Mouse (Mus musculus): Measurements from ENCODE around the gene Miox. TPM values are rescaled to one million over a fixed set of nuclear protein-coding genes. Genes with fewer than 3 reads are reported as not detected.

Miox gene
- total RNA-seq, 1 experiment from 2014 or later: not detected

DNA sequence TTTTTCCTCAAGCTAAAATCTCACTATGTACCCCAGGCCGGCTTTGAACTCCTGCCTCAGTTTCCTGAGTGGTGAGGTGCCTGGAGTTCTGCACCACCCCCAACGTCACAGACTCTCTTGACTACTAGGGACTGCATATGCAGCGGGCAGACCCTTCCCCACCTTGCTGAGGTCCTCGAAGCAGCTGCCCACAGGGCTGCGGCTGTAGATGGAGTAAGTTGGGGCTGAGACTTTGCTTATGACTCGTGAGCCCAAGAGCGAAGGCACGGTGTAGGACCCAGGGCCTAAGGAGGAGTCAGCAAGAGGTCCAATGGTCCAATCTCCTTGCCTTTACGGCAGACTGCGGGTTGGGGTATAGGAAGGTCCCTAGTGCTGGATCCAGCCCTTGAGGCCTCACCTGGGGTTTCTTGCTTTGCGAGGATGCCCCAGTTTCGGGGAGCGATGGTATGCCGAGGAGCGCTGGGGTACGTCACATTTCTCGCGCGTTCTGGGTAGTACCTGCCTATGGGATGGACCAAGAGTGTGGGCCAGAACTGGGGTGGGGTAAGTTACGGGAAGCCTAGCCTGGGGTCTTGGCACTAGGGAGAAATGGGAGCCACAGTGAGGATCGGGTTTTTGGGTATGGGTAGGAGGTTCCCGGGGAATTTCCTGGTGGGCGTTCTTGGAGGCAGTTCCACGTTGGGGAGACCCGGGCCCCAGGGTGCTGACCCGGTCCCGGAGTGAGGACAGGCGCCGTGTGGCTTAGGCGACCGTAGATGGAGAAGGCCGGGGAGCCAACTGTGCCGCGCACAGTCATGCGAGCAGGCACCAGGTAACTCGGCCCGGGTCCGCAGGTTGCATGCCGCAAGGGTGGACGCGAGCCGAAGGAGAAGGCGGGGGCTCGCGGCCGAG lies 44.0 kb downstream of the Miox start:
- ATAC-seq (replicated peaks in 1 of 2; ENCODE audit: insufficient read depth in 1 of 2, low FRiP score in 2 of 2, low TSS enrichment in 1 of 2, low read depth in 1 of 2, poor library complexity in 2 of 2, severe bottlenecking in 2 of 2): peak; percentile 0 to 5; a peak in 1 of 4 replicates

DNA sequence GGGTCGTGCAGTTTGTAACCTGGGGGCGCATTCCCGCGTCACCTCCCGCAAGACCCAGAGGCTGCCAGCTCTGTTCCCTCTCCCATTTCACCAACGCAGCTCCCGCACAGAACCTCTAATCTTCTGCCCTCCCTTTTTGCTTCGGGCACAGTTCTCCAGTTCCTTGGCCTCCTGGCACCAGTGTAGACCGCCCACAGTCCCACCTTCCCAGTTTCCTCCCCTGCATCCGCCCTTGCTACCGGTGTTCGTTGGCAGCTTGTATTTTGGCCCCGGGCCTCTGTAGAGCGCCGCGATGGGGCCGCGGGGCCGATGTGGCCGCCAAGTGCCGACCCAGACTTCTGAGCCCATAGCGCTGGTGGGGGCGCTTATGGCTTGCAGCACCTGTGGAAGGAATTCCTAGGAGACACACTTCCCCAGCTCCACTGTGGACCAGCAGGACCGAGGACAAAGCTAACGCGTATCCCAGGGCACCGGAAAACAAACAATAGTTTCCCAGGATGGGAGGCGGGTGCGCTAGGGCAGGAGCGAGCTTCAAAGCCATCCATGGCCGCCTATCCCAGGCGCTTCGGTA lies 44.7 kb downstream of the Miox start, which contains the start of gene Odf3b:
Gene Odf3b (minus strand): TSS at position 452 of the 571 bp plus-strand sequence.
- ATAC-seq (replicated peaks in 1 of 2; ENCODE audit: insufficient read depth in 1 of 2, low FRiP score in 2 of 2, low TSS enrichment in 1 of 2, low read depth in 1 of 2, poor library complexity in 2 of 2, severe bottlenecking in 2 of 2): peak; percentile 61 to 74

GRCm38 (mm10) chr15:89379429-89379828 lies 45.2 kb downstream of the Miox start:
- peak in 1 of 2 experiments; percentile 41; a peak in 2 of 4 replicates for ATAC-seq (replicated peaks in 1 of 2; ENCODE audit: insufficient read depth in 1 of 2, low FRiP score in 2 of 2, low TSS enrichment in 1 of 2, low read depth in 1 of 2, poor library complexity in 2 of 2, severe bottlenecking in 2 of 2)

- no peak for ATAC-seq (replicated peaks in 1 of 2; ENCODE audit: insufficient read depth in 1 of 2, low FRiP score in 2 of 2, low TSS enrichment in 1 of 2, low read depth in 1 of 2, poor library complexity in 2 of 2, severe bottlenecking in 2 of 2)
Measured at GRCm38 (mm10) chr15:89384617-89385016, 50.4 kb downstream of the Miox start, which contains the start of gene Klhdc7b. Gene Klhdc7b, plus strand, starts transcription at chr15:89384917.

Other genes with a start within 250 kb of the Miox start
- 18.0 and 20.2 TPM in 2 replicates for gene Selenoo, start 245.3 kb upstream of the Miox start, total RNA-seq (2017)
- gene Tubgcp6, start 211.3 kb upstream of the Miox start, total RNA-seq (2017): 18.2 and 24.1 TPM in 2 replicates
- 17.0 and 22.7 TPM in 2 replicates for gene Hdac10, start 205.7 kb upstream of the Miox start, total RNA-seq (2017)
- 5.7 and 8.7 TPM in 2 replicates for gene Mapk12, start 193.7 kb upstream of the Miox start, total RNA-seq (2017)
- 1.6 and 2.4 TPM in 2 replicates for gene Mapk11, start 184.8 kb upstream of the Miox start, total RNA-seq (2017)
- gene Plxnb2, start 153.6 kb upstream of the Miox start, total RNA-seq (2017): 13.9 and 23.7 TPM in 2 replicates
- gene Dennd6b, start 137.9 kb upstream of the Miox start, total RNA-seq (2017): 3.9 and 4.8 TPM in 2 replicates
- gene Ppp6r2, start 122.8 kb upstream of the Miox start, total RNA-seq (2017): 29.1 and 53.6 TPM in 2 replicates
- gene Sbf1, start 19.1 kb upstream of the Miox start, total RNA-seq (2017): 69.9 and 76.7 TPM in 2 replicates
- gene Adm2, start 11.7 kb upstream of the Miox start, total RNA-seq (2017): not detected in 2 replicates
- gene Lmf2, start 21.3 kb downstream of the Miox start, total RNA-seq (2017): 15.7 and 17.2 TPM in 2 replicates
- 102 and 104 TPM in 2 replicates for gene Ncaph2, start 21.3 kb downstream of the Miox start, total RNA-seq (2017)
- gene Sco2, start 39.4 kb downstream of the Miox start, total RNA-seq (2017): 19.7 and 26.6 TPM in 2 replicates
- gene Tymp, start 42.6 kb downstream of the Miox start, total RNA-seq (2017): not detected in 2 replicates
- gene Odf3b, start 44.9 kb downstream of the Miox start, total RNA-seq (2017): 11.7 and 21.6 TPM in 2 replicates
- 0.10 and 0.38 TPM in 2 replicates for gene Klhdc7b, start 50.5 kb downstream of the Miox start, total RNA-seq (2017)
- gene Syce3, start 76.1 kb downstream of the Miox start, total RNA-seq (2017): not detected in 2 replicates
- gene Cpt1b, start 91.5 kb downstream of the Miox start, total RNA-seq (2017): 1.3 TPM in 1 of 2 replicates, not detected in the other
- 4.9 and 13.3 TPM in 2 replicates for gene C730034F03Rik, start 95.2 kb downstream of the Miox start, total RNA-seq (2017)
- not detected in 2 replicates for gene Gm44502, start 95.3 kb downstream of the Miox start, total RNA-seq (2017)
- gene Chkb, start 95.5 kb downstream of the Miox start, total RNA-seq (2017): 29.7 and 32.6 TPM in 2 replicates
- gene Mapk8ip2, start 119.5 kb downstream of the Miox start, total RNA-seq (2017): not detected in 2 replicates
- 7.1 and 11.3 TPM in 2 replicates for gene Arsa, start 143.0 kb downstream of the Miox start, total RNA-seq (2017)
- gene Shank3, start 165.2 kb downstream of the Miox start, total RNA-seq (2017): 4.5 and 12.2 TPM in 2 replicates
- 0.75 TPM in 1 of 2 replicates, not detected in the other for gene Acr, start 233.9 kb downstream of the Miox start, total RNA-seq (2017)